Mouse (Mus musculus): ENCODE data around the gene Capn3.

Capn3 gene

DNA sequence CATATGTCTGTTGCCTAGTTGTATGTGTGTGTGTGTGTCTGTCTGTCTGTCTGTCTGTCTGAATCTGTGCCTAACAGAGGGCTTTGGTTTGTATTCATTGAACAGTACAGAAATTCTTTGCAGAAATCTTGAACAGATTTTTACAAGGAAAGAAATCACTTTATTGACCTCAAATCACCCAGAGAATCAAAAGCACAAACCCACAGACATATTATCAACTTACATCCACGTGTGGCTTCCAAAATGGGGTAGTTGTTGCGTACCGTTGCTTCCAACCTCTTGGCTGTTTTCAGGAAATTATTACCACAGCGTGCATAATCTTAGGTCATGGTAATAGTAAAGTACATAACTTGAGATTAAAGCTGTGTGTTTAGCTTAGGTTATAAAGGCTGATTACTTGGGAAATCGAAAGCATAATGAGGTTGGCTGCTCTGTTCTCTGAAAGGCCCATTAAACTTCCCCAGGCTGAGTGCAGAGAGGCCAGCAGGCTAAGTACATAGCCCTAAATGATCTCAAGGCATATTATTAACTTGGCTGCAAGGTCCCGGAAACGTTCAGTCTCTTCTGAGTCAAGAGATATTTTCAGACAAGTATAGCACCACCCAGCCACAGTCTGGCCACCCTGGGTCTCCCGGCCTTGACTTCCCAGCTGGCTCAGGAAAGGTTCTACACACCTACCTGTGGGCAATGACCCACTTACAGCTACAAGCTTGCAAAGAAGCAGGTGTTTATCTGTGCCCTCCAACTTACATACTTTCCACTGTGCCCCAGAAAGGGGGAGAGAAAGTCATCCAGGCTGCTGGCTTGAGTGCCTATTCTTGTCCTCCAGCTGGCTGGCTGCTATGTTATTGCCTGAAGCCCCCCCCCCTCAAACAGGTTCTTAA lies 26.9 kb downstream of the Capn3 start:
- DNase-seq (ENCODE audit: low read depth) = no peak

DNA sequence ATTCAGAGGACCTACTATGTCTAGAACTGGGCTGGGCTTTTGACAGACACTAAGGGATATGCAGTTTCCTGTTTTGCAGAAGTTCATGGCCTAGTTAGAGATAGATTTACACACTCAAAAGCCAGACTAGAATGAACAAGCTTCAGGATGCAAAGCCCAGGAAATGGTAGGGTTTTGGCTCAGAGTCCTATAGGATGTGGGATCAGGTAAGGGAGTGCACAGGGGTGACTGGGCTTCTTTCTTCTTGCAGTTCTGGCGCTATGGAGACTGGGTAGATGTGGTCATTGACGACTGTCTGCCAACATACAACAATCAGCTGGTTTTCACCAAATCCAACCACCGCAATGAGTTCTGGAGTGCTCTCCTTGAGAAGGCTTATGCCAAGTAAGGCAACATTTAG lies 28.4 kb downstream of the Capn3 start:
- DNase-seq (ENCODE audit: low read depth) = no peak

- no peak for DNase-seq (ENCODE audit: low read depth)
These were observed 37.4 kb downstream of the Capn3 start for GRCm38 (mm10) chr2:120493254-120493653.

GRCm38 (mm10) chr2:120496511-120496910 lies 40.7 kb downstream of the Capn3 start:
- no peak for DNase-seq (ENCODE audit: low read depth)

DNA sequence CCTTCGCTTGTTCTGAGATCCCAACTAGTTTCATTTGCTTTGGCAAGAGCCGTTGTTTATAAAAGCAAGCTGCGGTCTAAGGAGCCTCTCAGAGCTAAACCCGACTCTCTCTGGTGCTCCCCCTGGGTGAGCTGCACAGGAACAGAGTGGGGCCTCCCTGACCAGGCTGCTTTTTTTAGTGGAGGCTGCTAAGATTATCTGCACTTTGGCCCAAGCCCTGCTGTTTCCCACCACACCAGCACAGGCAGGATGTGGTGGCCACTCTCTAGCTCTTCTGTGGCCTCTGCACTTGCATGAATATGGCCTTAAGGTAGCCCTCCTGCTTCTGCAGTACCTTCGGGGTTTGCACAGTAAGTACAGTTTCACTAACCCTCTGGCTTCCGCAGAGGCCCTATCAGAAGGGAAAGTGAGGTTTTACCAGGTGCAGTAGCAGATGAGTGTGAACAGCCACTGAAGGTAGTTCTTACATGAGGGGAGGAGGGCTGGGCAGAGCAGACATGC lies 44.2 kb downstream of the Capn3 start:
- DNase-seq (ENCODE audit: low read depth) = no peak

DNA sequence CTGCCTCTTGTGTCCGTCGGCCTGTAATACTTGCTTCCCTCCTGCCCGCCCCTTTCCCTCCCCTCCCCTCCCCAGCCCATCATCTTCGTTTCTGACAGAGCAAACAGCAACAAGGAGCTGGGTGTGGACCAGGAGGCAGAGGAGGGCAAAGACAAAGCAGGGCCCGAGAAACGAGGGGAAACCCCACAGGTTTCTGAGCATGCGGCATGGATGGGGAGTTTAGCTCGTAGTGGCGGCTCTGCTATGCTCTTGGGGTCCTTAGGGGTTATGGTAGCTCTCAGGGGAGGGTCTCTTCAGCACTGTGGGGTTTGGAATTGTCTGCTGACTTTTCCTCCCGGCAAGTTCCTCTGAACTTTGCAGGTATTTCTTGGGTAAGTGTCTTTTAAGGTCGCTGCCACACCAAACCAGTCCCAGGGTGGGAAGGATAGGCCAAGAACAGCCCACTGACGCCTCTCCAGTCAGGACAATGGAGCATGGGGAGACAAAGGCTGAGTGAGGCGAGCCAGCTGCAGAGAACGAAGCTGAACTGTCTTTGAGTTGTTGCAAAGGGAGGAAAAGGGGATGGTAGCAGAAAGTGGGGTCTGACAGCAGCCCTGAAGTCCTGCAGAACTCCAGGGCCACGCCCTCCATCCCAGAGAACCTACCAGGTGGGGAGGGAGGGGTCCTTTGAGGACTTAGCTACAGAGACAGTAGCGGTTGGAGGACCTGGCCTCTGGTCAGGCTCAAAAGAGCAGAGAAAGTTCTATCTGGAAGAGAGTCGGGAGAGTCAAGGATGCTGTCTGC lies 45.5 kb downstream of the Capn3 start:
- DNase-seq (ENCODE audit: low read depth) = no peak

GRCm38 (mm10) chr2:120501931-120502604 lies 46.2 kb downstream of the Capn3 start:
- no peak for DNase-seq (ENCODE audit: low read depth)

DNA sequence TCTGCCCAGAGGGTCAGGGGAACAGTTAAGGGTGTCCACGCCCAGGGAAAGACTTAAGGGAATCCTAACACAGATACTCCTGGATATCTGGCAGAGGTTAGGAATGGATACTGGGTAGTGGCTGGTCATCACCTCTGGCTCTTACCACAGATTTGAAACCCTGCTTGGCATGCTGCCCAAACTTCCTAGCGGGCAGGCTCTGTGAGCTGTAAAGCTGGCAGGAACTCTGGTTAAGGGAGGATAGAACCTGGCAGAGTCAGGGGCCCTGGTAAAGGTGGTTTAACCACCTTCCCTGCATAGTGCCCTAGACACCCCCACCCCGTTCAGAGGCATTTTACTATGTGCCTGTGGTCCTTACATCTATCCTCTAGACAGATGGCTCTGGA lies 46.8 kb downstream of the Capn3 start:
- DNase-seq (ENCODE audit: low read depth) = no peak

GRCm38 (mm10) chr2:120503094-120503493 lies 47.3 kb downstream of the Capn3 start:
- no peak for DNase-seq (ENCODE audit: low read depth)

DNA sequence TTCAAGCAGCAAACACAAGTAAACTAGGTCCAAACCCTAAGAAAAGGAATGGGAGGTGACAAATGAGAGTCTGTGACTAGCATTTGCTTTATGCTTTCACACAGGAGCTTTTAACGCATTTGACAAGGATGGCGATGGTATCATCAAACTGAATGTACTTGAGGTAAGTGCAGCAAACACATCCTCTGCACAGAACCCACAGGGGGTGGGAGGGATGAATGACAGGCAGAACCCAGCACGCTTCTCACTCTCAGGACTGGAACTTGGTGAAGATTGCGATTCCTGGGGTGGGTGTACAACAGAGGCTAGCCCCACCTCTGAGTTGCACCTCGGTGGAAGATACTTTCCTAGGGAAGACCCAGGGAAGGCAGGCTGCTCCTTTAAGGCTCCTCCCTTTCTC lies 48.2 kb downstream of the Capn3 start:
- no peak for DNase-seq (ENCODE audit: low read depth)

- DNase-seq (ENCODE audit: low read depth) = no peak
These were observed 58.4 kb downstream of the Capn3 start for GRCm38 (mm10) chr2:120514181-120514580.

- no peak for DNase-seq (ENCODE audit: low read depth)
These were observed 62.9 kb downstream of the Capn3 start for GRCm38 (mm10) chr2:120518547-120519210.

DNA sequence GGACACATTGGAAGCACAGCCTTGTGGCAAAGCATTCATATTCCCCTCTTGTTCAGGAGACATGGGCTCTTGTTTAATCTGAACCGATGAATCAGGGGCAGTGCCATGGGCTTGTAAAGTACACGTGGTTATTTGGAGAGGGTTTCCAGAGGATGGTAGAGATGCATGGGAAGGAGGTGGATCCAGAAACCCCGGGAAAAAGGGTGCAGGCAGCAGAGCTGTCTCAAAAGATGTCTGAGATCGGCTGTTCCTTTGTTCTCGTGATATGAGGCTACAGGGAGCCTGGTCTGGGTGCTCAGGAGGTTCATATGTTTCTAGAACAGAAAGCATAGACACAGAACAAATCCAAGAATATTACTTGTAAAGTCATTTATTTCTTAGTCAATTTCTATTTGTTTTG lies 71.0 kb downstream of the Capn3 start:
- DNase-seq (ENCODE audit: low read depth) = no peak

DNA sequence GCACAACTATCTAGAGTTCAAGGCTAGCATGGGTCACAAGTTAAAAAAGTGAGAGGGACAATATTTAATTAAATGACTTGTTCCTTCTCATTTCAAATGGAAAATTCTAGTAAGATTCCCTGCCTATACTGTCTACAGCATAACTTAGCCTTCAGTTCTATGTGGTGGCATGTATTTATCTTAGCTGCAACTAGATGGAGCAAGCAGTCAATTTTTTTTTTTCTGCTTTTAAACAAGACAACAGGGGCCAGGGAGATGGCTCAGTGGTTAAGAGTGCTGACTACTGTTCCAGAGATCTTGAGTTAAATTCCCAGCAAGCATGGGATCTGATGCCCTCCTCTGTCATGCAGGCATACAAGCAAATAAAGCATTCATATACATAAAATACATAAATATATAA lies 73.7 kb downstream of the Capn3 start:
- no peak for DNase-seq (ENCODE audit: low read depth)

GRCm38 (mm10) chr2:120531223-120531622 lies 75.4 kb downstream of the Capn3 start:
- DNase-seq (ENCODE audit: low read depth) = no peak

DNA sequence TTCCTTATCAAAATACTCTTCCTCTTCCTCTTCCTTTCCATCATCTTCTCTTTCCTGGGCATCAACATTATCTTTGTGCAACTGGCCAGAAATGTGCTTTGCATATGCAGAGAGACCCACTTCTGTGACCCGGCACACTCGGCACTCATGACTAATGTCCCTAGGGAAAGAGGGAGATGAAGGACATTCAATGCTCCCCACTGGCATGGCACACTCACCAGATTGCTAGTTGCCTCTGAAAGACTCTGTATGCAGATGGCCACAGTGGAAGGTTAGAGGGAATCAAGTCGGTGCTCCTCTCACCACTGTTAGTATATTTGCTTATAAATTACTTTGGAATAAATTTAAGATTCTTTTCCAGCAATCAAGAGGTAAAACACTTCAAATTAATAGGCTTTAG lies 83.5 kb downstream of the Capn3 start:
- no peak for DNase-seq (ENCODE audit: low read depth)

DNA sequence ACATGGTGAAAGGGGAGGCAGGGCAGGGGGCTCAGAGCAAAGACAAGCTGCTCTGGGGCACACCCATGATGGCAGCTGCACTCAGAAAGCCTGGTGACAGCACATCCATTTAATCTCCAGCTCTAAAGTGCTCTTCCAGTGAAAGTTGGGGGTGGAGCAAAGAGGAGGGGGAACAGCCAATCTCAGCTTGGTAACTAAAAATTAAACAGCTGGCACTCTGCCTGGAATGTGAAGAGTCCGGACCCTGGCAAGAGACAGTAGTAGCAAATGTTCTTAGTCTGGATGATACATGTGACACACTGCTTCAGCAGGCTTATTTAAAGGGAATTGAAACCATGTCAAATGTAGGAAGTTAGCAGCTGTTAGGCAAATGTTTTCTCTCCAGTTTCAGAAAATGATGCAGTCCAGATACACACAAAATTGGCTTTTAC lies 84.0 kb downstream of the Capn3 start:
- no peak for DNase-seq (ENCODE audit: low read depth)

DNA sequence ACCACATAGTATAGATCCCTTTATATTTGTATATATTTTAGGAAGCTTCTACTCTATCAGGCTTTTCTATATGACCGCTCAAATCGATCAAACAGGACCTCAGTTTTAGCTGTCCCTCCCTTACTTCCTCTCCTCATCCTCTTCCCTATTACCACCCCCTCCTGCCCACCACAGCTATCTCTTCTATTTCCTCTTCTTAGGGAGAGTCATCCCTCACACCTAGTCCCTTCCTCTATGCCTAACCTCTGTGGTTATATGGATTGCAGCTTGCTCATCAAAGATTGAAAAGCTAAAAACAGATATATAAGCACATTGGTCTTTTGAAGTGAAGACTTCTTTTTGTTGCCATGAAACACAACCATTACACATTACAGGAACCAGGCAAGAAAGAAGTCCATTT lies 88.9 kb downstream of the Capn3 start:
- DNase-seq (ENCODE audit: low read depth) = no peak

Measured in c-Kit-positive CD71-positive TER-119-negative erythroid progenitor cells, embryonic 14.5 days (primary cell).